Mouse (Mus musculus) midbrain, embryonic 10.5 days (tissue): ENCODE results near the gene Uqcr11. TPM values are rescaled to one million over a fixed set of nuclear protein-coding genes. Genes with fewer than 3 reads are reported as not detected.
A peak's percentile ranks its signal among the peaks of the same experiment; 100 is the strongest.

Experiments
- DNase-seq: peaks from one replicate; pipeline ENCODE4 v3.0.0-alpha.2; 2017; ENCODE audit warnings: low spot score
- H3K27ac ChIP-seq: fragments of 300-500 bp; sonication (generic); replicated peaks from 2 replicates; pipeline ENCODE4 v1.5.1; 2016; ENCODE audit warnings: mild to moderate bottlenecking
- H3K27me3 ChIP-seq: fragments of 300-500 bp; sonication (generic); 2 replicates; pipeline ENCODE4 v1.6.1; 2016; ENCODE audit warnings: low read depth, mild to moderate bottlenecking; ENCODE audit not compliant: poor library complexity, severe bottlenecking
- H3K36me3 ChIP-seq: fragments of 300-500 bp; sonication (generic); 2 replicates; pipeline ENCODE4 v1.6.1; 2016; ENCODE audit warnings: mild to moderate bottlenecking, moderate library complexity
- H3K4me1 ChIP-seq: fragments of 300-500 bp; sonication (generic); 2 replicates; pipeline ENCODE4 v1.6.1; 2016
- H3K4me3 ChIP-seq: fragments of 300-500 bp; sonication (generic); 2 replicates; pipeline ENCODE4 v1.5.1; 2016; ENCODE audit warnings: mild to moderate bottlenecking, moderate library complexity
- H3K9me3 ChIP-seq: fragments of 300-500 bp; sonication (generic); replicated peaks from 2 replicates; pipeline ENCODE4 v1.6.1; 2016; ENCODE audit warnings: mild to moderate bottlenecking
- WGBS: fragments of 180-500 bp; shearing (Covaris S2); methylation state at CpG from one replicate; pipeline ENCODE4 v1.1.7; 2016; 5-methylcytosine and 5-hydroxymethylcytosine counted together
- polyA plus RNA-seq: library from polyadenylated mRNA; unstranded; fragments of >200 nt; fragmentation: Nextera tagmentation; extraction: Ambion mirVana; gene quantifications from 2 replicates; pipeline ENCODE4 v1.2.1, GENCODE M21; 2016

Uqcr11 gene
- polyA plus RNA-seq, 1 experiment from 2014 or later: 635 TPM

- no peaks in the 10 kb centered on the region; the same call in 1 of the 2 replicates for H3K36me3 ChIP-seq
- WGBS: 24% methylated on average over 6 of the region's 6 CpGs
- DNase-seq: peak; percentile 58
- no peak overlapping the region for H3K4me3 ChIP-seq
- no peak overlapping the region for H3K27ac ChIP-seq
- H3K4me1 ChIP-seq: peaks cover 14% of the 10 kb centered on the region
- H3K9me3 ChIP-seq: no peaks in the 10 kb centered on the region
- peaks cover 10% of the 10 kb centered on the region for H3K27me3 ChIP-seq
Measured at GRCm38 (mm10) chr10:80374063-80374462, 32.6 kb downstream of the Uqcr11 start.

GRCm38 (mm10) chr10:80372706-80373105, 33.9 kb downstream of the Uqcr11 start:
- DNase-seq: no peak
- H3K36me3 ChIP-seq: no peaks in the 10 kb centered on the region
- H3K4me1 ChIP-seq: peaks cover 14% of the 10 kb centered on the region
- H3K9me3 ChIP-seq: peaks cover 7% of the 10 kb centered on the region
- H3K27me3 ChIP-seq: peaks cover 16% of the 10 kb centered on the region
- WGBS: 85% methylated on average over 6 of the region's 6 CpGs
- no peak overlapping the region for H3K27ac ChIP-seq
- H3K4me3 ChIP-seq: peak overlapping the region; percentile 20; the same call in 1 of the 2 replicates

GRCm38 (mm10) chr10:80371983-80372382, 34.6 kb downstream of the Uqcr11 start:
- Histone ChIP-seq H3K9me3 (peaks cover 7% of the 10 kb centered on the region), H3K27ac (0 out of 2 replicates have a peak overlapping the region, but pooled peaks have one; percentile 49), H3K27me3 (peaks cover 22% of the 10 kb centered on the region), H3K4me3 (peak overlapping the region; percentile 32), H3K4me1 (peaks cover 14% of the 10 kb centered on the region), H3K36me3 (no peaks in the 10 kb centered on the region)
- DNase-seq: no peak
- 56% methylated on average over 9 of the region's 9 CpGs for WGBS

GRCm38 (mm10) chr10:80371411-80371966, 35.1 kb downstream of the Uqcr11 start:
- peak overlapping the region; percentile 49 for H3K27ac ChIP-seq
- H3K4me3 ChIP-seq: peak overlapping the region; percentile 32

GRCm38 (mm10) chr10:80369995-80370747, 36.5 kb downstream of the Uqcr11 start:
- H3K27ac ChIP-seq: no peak overlapping the region
- peaks cover 14% of the 10 kb centered on the region for H3K4me1 ChIP-seq
- WGBS: 82% methylated on average over 21 of the region's 21 CpGs
- H3K9me3 ChIP-seq: peaks cover 7% of the 10 kb centered on the region
- peaks cover 28% of the 10 kb centered on the region for H3K27me3 ChIP-seq
- DNase-seq: no peak
- no peak overlapping the region for H3K4me3 ChIP-seq
- H3K36me3 ChIP-seq: no peaks in the 10 kb centered on the region

More at GRCm38 (mm10) chr10:80371411-80371966, 35.1 kb downstream of the Uqcr11 start:
- DNase-seq: peak; percentile 61
- Histone ChIP-seq H3K36me3 (no peaks in the 10 kb centered on the region), H3K27me3 (peaks cover 27% of the 10 kb centered on the region), H3K9me3 (peaks cover 7% of the 10 kb centered on the region), H3K4me1 (peaks cover 14% of the 10 kb centered on the region)
- 3% methylated on average over 12 of the region's 12 CpGs for WGBS

GRCm38 (mm10) chr10:80368392-80368791, 38.2 kb downstream of the Uqcr11 start:
- H3K27me3 ChIP-seq: peaks cover 42% of the 10 kb centered on the region
- H3K4me3 ChIP-seq: no peak overlapping the region
- peaks cover 7% of the 10 kb centered on the region for H3K9me3 ChIP-seq
- H3K27ac ChIP-seq: no peak overlapping the region
- DNase-seq: no peak
- no peaks in the 10 kb centered on the region for H3K36me3 ChIP-seq
- H3K4me1 ChIP-seq: peaks cover 24% of the 10 kb centered on the region
- 86% methylated on average over 6 of the region's 6 CpGs for WGBS

- Histone ChIP-seq H3K27ac (no peak overlapping the region), H3K9me3 (peaks cover 7% of the 10 kb centered on the region), H3K4me3 (no peak overlapping the region), H3K36me3 (no peaks in the 10 kb centered on the region), H3K4me1 (peaks cover 25% of the 10 kb centered on the region), H3K27me3 (peaks cover 44% of the 10 kb centered on the region)
- 70% methylated on average over 5 of the region's 5 CpGs for WGBS
- DNase-seq: no peak
Measured at GRCm38 (mm10) chr10:80367954-80368353, 38.7 kb downstream of the Uqcr11 start.

GRCm38 (mm10) chr10:80365736-80366135, 40.9 kb downstream of the Uqcr11 start:
- peaks cover 7% of the 10 kb centered on the region for H3K9me3 ChIP-seq
- 74% methylated on average over 6 of the region's 6 CpGs for whole genome bisulfite sequencing
- peaks cover 12% of the 10 kb centered on the region for H3K4me1 ChIP-seq
- no peak for DNase-seq
- H3K27ac ChIP-seq: no peak overlapping the region
- H3K36me3 ChIP-seq: no peaks in the 10 kb centered on the region
- no peak overlapping the region for H3K4me3 ChIP-seq
- H3K27me3 ChIP-seq: peaks cover 50% of the 10 kb centered on the region

GRCm38 (mm10) chr10:80363734-80364133, 42.9 kb downstream of the Uqcr11 start:
- DNase-seq: no peak
- peaks cover 6% of the 10 kb centered on the region for H3K9me3 ChIP-seq
- 26% methylated on average over 6 of the region's 6 CpGs for WGBS
- H3K27me3 ChIP-seq: peaks cover 70% of the 10 kb centered on the region
- H3K36me3 ChIP-seq: no peaks in the 10 kb centered on the region
- no peak overlapping the region for H3K27ac ChIP-seq
- H3K4me3 ChIP-seq: peak overlapping the region; percentile 7; the same call in 1 of the 2 replicates
- peaks cover 13% of the 10 kb centered on the region for H3K4me1 ChIP-seq

GRCm38 (mm10) chr10:80357994-80358639, 48.5 kb downstream of the Uqcr11 start:
- Histone ChIP-seq H3K36me3 (no peaks in the 10 kb centered on the region), H3K4me3 (peak overlapping the region; percentile 36), H3K27ac (no peak overlapping the region), H3K9me3 (no peaks in the 10 kb centered on the region), H3K27me3 (peaks cover 94% of the 10 kb centered on the region), H3K4me1 (peaks cover 38% of the 10 kb centered on the region)
- no peak for DNase-seq
- 6% methylated on average over 31 of the region's 31 CpGs for WGBS

- H3K4me3 ChIP-seq: no peak overlapping the region
- H3K27ac ChIP-seq: no peak overlapping the region
- H3K36me3 ChIP-seq: no peaks in the 10 kb centered on the region
- no peak for DNase-seq
- H3K27me3 ChIP-seq: peaks cover 94% of the 10 kb centered on the region
- no peaks in the 10 kb centered on the region for H3K9me3 ChIP-seq
- H3K4me1 ChIP-seq: peaks cover 36% of the 10 kb centered on the region
- 35% methylated on average over 7 of the region's 7 CpGs for WGBS
Measured at GRCm38 (mm10) chr10:80357336-80357735, 49.3 kb downstream of the Uqcr11 start.

GRCm38 (mm10) chr10:80356737-80357136, 49.9 kb downstream of the Uqcr11 start:
- Histone ChIP-seq H3K4me3 (peak overlapping the region; percentile 47), H3K36me3 (no peaks in the 10 kb centered on the region), H3K27me3 (peaks cover 100% of the 10 kb centered on the region), H3K9me3 (no peaks in the 10 kb centered on the region), H3K27ac (no peak overlapping the region), H3K4me1 (peaks cover 36% of the 10 kb centered on the region)
- DNase-seq: no peak
- WGBS: 2% methylated on average over 34 of the region's 34 CpGs
